Mouse (Mus musculus) small intestine, adult 2 months (tissue): ENCODE measurements around the gene Gucd1.

Source experiments
- CTCF ChIP-seq: fragments of 200-500 bp; IDR thresholded peaks from 2 replicates; pipeline ENCODE4 v1.5.1; 2012; ENCODE audit warnings: low read depth, mild to moderate bottlenecking, control low read depth, inconsistent platforms, low read length, moderate library complexity, mixed read lengths; ENCODE audit not compliant: insufficient replicate concordance, insufficient read length; ENCODE audit errors: extremely low read depth
- POLR2A ChIP-seq: fragments of 200-500 bp; IDR thresholded peaks from 2 replicates; pipeline ENCODE4 v1.6.1; 2012; ENCODE audit warnings: low read depth, mild to moderate bottlenecking, control low read depth, inconsistent platforms, low read length, moderate library complexity

DNA sequence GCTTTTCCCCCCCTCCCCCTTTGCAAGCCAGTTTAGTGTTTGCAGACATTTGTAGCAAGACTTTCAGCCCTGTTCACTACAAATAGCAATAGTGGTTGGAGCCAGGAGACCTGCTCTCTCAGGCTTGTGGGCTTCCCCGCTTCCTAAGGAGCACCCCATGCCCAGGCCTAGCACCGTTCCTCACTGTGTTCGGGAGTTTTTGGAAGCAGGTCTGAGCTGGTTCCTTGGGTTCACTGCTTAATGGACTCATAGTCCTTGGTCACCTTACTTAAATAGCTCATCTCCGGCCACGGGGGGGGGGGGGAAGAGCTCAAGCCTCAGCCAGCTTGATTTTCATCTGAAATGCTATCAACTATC lies 213.7 kb downstream of the Gucd1 start:
- TF ChIP-seq POLR2A: no peak
- no peak for TF ChIP-seq CTCF
